Mouse (Mus musculus) embryonic fibroblast, embryonic 13.5 days (primary cell): Measurements from ENCODE around the gene Fam222b. TPM values are rescaled to one million over a fixed set of nuclear protein-coding genes. Genes with fewer than 3 reads are reported as not detected.
"Not testable (repeated sequence)": the region's sequence is repeated elsewhere in the genome, so short reads cannot be mapped to it uniquely, and the experiment has no call there.

ENCODE experiments used
- H3K27ac ChIP-seq: 2 replicates; pipeline ENCODE4 v1.5.1; 2012; ENCODE audit warnings: low read length, control low read depth, inconsistent platforms; ENCODE audit not compliant: insufficient read depth
- H3K4me1 ChIP-seq: 2 replicates; pipeline ENCODE4 v1.6.1; 2011; ENCODE audit warnings: low read length; ENCODE audit not compliant: control insufficient read depth, insufficient read depth
- H3K4me3 ChIP-seq: 2 replicates; pipeline ENCODE4 v1.5.1; 2011; ENCODE audit warnings: mild to moderate bottlenecking, control low read depth, low read length; ENCODE audit not compliant: insufficient read depth
- CTCF ChIP-seq: IDR thresholded peaks from 2 replicates; pipeline ENCODE4 v1.5.1; 2011; ENCODE audit warnings: mild to moderate bottlenecking, control low read depth, low read length, moderate library complexity, borderline replicate concordance; ENCODE audit not compliant: insufficient read depth
- POLR2A ChIP-seq: IDR thresholded peaks from 2 replicates; pipeline ENCODE4 v1.6.1; 2011; ENCODE audit warnings: low read depth, mild to moderate bottlenecking, control low read depth, low read length, moderate library complexity
- polyA plus RNA-seq: library from polyadenylated mRNA; stranded (reverse); fragments of >200 nt; gene quantifications from 2 replicates; pipeline ENCODE4 v1.2.4, GENCODE M21; 2011; ENCODE audit warnings: low read depth; ENCODE audit not compliant: missing spikeins, insufficient read length

Gene Fam222b
- polyA plus RNA-seq, 1 experiment: 10.2 TPM

GRCm38 (mm10) chr11:78129458-78129857 lies 35.0 kb downstream of the Fam222b start:
- peaks cover 3% of the 10 kb centered on the region; the same call in 1 of the 2 replicates for H3K4me1 ChIP-seq
- no peak overlapping the region for H3K27ac ChIP-seq
- no peak overlapping the region for H3K4me3 ChIP-seq
- no peak for TF ChIP-seq POLR2A
- no peak for TF ChIP-seq CTCF

GRCm38 (mm10) chr11:78133915-78134314 lies 39.5 kb downstream of the Fam222b start:
- Histone ChIP-seq H3K27ac (no peak overlapping the region), H3K4me1 (no peaks in the 10 kb centered on the region), H3K4me3 (no peak overlapping the region)
- no peak for TF ChIP-seq POLR2A
- TF ChIP-seq CTCF: no peak

DNA sequence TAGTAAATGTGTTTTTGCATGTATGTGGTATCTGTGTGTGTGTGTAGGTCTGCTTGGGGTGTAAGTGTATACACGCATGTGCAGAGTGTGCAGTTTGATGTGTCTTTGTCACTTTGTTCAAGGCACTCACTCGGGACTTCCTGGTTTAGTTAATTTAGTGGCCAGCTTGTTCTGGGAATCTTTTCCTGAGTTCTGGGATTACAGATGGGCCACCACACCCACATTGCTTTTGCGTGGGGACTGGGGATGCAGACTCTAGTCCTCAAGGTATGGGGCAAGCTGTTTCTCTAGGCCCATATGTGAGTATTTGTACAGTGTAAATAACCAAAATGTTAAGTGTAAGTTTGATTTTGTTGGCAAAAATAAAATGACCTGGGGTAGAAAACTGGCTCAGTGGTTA lies 39.9 kb downstream of the Fam222b start:
- Histone ChIP-seq H3K4me1 (no peaks in the 10 kb centered on the region), H3K4me3 (no peak overlapping the region), H3K27ac (no peak overlapping the region)
- TF ChIP-seq CTCF: no peak
- no peak for TF ChIP-seq POLR2A

DNA sequence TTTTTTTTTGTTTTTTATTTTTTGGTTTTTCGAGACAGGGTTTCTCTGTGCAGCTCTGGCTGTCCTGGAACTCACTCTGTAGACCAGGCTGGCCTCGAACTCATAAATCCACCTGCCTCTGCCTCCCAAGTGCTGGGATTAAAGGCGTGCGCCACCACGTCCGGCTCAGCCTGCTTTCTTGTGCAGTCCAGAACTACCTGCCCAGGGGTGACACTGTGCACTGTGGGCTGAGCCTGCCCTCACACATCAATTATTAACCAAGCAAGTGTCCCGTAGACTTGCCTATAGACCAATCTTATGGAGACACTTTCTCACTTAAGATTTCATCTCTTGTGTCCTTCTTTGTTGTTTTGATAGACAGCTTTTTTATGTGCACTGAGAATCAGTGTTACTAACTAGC lies 40.9 kb downstream of the Fam222b start:
- H3K27ac ChIP-seq, H3K4me1 ChIP-seq, H3K4me3 ChIP-seq: not testable (repeated sequence)

DNA sequence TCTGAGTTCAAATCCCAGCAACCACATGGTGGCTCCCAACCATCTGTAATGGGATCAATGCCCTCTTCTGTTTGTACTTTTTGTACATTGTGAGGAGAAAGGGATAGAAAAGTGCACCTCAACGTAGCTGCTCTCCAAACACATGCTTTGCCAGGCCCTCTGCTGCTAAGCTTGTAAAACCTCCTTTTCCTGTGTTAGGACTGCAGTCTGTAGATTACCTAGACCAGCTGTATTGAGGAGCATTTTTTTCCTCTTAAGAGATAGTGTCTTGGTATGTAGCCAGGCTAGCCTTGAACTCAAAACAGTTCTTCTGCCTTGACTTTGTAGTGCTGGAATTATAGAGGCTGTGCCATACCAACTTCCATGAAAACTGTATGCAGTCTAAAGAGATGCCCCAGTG lies 41.7 kb downstream of the Fam222b start:
- H3K4me1 ChIP-seq: no peaks in the 10 kb centered on the region
- no peak overlapping the region for H3K27ac ChIP-seq
- no peak for TF ChIP-seq POLR2A
- no peak for TF ChIP-seq CTCF
- no peak overlapping the region for H3K4me3 ChIP-seq

- TF ChIP-seq POLR2A (no peak), CTCF (no peak)
- H3K4me3 ChIP-seq: no peak overlapping the region
- H3K27ac ChIP-seq: no peak overlapping the region
- no peaks in the 10 kb centered on the region for H3K4me1 ChIP-seq
Measured at GRCm38 (mm10) chr11:78137584-78137983, 43.1 kb downstream of the Fam222b start.

- TF ChIP-seq POLR2A: no peak
- no peak for TF ChIP-seq CTCF
- Histone ChIP-seq H3K4me3 (no peak overlapping the region), H3K4me1 (no peaks in the 10 kb centered on the region), H3K27ac (no peak overlapping the region)
Measured at GRCm38 (mm10) chr11:78138023-78138422, 43.6 kb downstream of the Fam222b start.

DNA sequence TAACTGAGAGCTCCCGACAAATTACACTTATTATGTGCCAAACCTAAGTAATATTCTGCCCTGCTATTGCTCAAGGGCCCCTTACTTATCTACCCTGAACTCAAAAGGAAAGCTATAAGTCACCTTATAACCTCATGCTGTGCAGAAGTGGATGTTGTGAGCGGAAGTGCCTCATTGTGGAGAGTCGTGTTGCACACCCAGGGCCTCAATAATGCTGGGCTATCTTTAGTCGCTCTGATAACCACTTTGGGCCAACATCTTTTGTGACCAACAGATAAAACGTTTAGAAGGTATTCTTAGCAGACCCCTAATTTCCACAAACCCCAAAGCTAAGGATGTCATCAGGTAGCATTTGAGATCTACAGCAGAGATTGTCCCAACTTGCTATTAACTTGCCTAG lies 46.2 kb downstream of the Fam222b start:
- TF ChIP-seq POLR2A (no peak), CTCF (no peak)

GRCm38 (mm10) chr11:78143520-78143919 lies 49.1 kb downstream of the Fam222b start:
- Histone ChIP-seq H3K4me3 (no peak overlapping the region), H3K27ac (no peak overlapping the region)

More for the DNA sequence above, 46.2 kb downstream of the Fam222b start:
- no peaks in the 10 kb centered on the region for H3K4me1 ChIP-seq
- no peak overlapping the region for H3K4me3 ChIP-seq
- no peak overlapping the region for H3K27ac ChIP-seq

DNA sequence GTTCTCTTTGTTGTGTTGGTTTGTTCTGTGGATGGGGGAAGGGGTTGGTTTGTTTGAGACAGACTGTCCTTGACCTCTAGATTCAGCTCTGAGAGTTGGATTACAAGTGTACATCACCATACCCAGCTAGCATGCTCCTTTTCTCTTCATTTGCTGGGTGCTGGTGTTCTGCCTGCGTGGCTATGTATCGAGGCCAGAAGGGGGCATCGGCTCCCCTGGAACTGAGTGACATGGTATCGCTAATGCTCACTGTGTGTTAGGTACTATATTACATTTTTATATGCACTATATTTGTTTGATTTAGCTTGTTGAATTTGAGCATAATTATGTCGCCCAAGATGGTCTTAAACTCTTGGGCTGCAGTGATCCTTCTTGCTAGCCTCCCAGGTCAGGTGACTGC lies 51.7 kb downstream of the Fam222b start:
- TF ChIP-seq POLR2A: no peak
- peak; percentile 26; the same call in 1 of the 2 replicates for TF ChIP-seq CTCF
- 0 out of 2 replicates have a peak, but pooled peaks cover 4% of the 10 kb centered on the region for H3K4me1 ChIP-seq
- no peak overlapping the region for H3K27ac ChIP-seq
- no peak overlapping the region for H3K4me3 ChIP-seq

More at GRCm38 (mm10) chr11:78143520-78143919, 49.1 kb downstream of the Fam222b start:
- H3K4me1 ChIP-seq: 0 out of 2 replicates have a peak, but pooled peaks cover 4% of the 10 kb centered on the region
- TF ChIP-seq CTCF (no peak), POLR2A (no peak)

GRCm38 (mm10) chr11:78146707-78147543 lies 52.5 kb downstream of the Fam222b start:
- Histone ChIP-seq H3K4me1 (0 out of 2 replicates have a peak, but pooled peaks cover 4% of the 10 kb centered on the region), H3K27ac (peak overlapping the region; percentile 28; the same call in 1 of the 2 replicates), H3K4me3 (no peak overlapping the region)
- TF ChIP-seq CTCF (no peak), POLR2A (no peak)
